Mouse (Mus musculus) frontal cortex, postnatal 10 days (tissue): ENCODE measurements around the gene Ppp2r5d.

Experiments
- DNase-seq, 2 experiments: peaks; one replicate each; pipeline ENCODE4 v3.0.0; 2022; ENCODE audit warnings: low spot score in 2 of 2, mixed read lengths in 1 of 2

Gene Ppp2r5d

DNA sequence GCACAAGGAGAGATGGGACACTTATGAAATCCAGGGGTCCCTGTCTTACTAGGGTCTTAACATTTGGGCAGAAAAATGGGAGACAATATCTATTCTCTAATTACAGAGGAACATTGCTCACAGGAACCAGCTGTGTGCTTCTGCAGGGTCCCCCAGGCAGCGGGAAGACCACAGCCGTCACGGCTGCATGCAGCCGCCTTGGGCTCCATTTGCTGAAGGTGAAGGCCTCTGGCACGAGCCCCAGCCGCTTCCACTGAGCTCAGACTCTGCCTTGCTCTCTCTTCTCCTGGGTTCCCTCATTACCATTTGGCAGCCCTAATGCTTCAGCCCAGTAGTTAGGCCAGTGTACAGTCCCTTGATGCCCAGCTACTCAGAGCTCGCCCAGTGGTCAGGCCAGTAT, 16.2 kb upstream of the Ppp2r5d start:
- DNase-seq = no peak

DNA sequence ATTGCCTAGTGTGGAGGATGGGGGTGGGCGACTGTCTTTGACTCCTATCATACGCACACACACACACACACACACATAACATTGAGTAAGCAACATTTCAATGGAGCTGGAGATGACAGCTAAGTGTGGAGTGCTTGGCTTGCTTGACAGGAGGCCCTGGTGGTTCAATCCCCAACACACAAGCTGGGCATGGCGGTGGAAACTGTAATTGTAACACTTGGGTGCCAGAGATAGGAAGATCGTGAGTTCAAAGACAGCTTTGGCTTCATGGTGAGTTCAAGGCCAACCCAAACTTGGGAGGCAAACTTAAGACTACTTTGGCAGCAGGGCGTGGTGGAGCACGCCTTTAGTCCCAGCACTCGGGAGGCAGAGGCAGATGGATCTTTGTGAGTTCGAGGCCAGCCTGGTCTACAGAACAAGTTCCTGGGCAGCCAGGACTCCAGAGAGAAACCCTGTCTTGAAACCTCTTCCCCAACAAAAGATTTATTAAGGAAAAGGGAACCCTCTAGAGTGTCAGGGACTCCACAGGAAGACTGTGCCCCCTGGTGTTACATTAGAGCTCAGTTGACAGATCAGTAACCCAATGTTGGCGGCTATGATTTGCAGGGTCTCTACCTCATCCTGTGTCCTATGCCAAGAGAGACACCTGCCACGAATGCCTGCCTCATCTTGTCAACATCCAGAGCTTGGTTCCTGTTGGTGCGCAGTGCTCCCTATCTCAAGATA, 10.0 kb upstream of the Ppp2r5d start:
- no peak for DNase-seq

DNA sequence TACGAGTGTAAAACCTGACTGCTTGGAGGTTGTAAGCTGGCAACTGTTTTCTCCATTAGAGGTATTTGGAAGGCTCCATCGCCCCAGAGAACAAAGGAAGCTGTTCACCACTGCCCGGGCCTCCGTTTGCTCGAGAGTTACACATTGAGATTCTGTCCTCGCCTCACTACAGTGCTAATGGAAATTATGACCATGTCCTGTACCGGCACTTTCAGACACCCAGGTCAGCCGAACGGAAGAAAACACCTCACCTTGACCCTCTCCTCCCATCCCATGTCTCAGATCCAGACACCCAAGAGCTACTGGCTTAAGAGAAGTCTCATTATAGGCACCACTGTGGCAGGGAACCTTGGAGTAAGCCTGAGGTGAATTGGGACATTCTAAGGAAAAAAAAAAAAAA, 8.9 kb upstream of the Ppp2r5d start:
- DNase-seq = no peak

DNA sequence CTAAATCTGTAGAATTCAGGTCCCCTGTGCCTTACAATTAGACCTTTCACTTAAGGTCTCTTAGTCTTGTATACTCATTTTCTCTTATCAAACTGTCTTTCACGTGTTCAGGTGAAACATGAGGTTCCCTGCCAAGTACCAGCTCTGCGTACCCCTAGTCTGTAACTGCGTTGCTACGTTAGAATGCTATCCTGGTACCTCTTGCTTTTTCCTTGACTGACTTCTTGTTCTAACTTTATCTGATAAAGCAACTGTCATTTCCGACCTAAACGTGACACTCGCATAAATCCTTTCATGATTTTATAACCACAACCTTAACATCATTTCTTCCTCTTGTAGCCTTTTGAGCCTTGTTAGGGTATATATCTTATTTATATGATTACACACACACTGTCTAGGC, 7.5 kb upstream of the Ppp2r5d start:
- DNase-seq = no peak

DNA sequence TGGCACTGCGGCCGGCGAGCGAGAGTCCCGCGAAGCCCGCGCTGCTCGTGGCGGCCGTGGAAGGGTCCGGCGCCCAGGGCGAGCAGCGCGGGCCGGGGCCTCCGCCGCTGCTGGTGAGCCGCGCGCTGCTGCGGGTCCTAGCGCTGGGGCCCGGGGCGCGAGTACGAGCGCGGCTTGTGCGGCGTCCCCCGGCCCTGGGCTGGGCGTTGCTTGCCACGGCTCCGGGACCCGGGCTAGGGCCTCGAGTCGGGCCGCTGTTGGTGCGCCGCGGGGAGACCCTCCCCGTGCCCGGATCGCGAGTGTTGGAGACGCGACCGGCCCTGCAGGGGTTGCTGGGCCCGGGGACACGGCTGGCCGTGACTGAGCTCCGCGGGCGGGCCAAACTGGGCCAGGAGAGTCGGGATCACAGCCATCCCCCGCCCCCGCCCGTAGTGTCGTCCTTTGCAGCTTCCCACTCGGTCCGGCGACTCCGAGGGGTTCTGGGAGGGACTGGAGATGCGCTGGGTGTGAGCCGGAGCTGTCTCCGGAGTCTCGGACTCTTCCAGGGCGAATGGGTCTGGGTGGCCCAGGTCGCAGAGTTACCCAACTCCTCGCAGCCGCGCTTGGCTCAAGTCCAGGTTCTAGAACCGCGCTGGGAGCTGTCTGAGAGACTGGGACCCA, 6.8 kb upstream of the Ppp2r5d start:
- peak in 1 of 2 experiments; percentile 34 for DNase-seq

DNA sequence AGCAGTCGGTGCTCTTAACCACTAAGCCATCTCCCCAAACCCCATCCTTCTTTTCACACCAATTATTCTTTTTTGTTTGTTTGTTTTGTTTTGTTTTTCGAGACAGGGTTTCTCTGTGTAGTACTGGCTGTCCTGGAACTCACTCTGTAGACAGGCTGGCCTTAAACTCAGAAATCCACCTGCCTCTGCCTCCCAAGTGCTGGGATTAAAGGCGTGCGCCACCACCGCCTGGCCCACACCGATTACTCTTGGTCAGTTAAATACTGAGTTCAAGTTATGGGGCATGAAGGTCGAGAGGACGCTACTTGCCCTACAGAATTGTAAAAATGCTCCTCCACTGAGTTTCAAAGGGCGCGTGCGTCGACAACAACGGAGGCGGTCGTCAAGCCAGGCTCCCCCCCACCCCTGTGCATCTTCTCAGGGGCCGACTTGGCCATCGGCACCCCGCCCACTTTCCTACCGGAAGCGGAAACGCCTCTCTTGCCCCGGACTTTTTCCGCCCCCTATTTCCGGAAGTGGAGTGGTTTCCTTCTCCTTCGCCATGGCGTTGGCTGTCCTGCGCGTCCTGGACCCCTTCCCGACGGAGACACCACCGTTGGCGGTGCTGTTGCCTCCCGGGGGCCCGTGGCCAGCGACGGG, 6.2 kb upstream of the Ppp2r5d start, which contains the start of gene Pex6:
TSS of gene Pex6 (plus strand) at position 505 of the 639 bp plus-strand sequence.
- peak; percentile 87 to 88 for DNase-seq

DNA sequence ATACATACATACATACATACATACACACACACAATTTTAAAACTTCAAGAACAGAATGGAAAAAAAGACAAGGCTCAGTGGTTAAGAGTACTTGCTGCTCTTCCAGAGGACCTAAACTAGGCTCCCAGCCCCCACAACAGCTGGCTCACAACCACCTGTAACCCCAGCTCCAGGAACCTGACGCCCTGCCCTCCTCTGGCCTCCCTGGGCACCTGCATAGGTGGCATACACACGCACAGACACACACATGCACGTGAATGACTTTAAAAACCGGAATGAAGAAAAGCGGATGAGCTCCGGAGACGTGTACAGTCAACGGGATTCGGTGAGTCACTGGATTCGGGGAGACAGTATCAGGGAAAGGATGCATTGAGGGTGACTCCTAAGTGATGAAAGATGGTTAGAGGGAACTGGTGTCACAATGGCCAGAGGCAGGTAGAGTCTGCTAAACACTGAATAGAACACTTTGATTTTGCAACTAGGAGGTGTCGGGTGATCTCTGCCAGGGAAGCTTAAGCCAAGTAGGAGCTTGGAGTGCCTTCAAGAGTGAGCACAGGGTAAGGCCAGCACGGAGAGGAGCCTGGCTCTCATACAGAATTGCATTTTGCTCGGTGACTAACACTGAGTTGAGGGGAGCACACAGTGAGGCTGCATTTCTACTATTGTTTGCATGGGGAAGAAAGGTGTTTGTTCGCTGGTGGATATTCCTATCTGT, 1.6 kb upstream of the Ppp2r5d start:
- DNase-seq = no peak

DNA sequence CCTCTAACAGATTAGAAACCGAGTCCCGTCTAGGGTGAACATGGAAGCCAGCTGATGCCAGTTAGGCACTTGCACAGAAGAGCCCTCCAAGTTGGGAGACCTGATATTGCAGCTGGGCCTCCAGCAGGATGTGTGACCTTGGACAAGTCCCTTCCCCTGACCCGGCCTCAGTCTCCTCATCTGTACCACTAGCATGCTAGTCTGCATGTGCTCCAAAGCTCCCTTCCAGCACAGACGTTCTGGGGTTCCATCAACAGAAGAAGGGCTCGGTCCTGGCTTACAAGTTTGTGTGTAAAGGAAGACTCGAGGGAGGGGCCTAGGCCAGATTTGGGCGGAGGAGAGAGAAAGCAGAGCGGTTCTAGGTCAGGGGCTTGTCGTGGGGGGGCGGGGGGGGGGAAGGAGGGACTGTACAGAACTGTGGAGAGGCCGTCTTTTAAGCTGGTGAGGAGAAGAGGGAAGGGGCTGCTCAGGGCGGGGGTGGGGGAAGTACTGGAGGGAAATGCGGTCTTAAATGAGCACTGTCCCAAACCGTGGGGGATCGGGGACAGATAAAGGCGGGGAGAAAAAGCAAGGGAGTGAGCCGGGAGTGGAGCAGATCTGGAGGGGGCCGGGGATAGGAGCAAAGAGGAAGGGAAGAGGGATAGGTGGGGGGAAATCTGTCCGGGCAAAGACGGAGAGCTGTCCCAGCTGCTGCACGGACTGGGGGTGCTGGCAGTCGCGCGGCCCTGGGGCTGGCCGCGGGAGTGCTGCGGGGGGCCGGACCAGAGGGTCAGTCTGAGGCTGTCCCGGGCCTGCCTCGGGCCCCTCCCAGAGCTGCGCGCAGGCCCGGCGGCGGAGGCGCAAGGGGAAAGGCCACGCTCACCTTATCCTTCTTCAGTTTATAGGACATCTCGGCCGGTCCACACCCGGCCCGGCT, 682 bp downstream of the Ppp2r5d start:
- DNase-seq = peak in 1 of 2 experiments; percentile 20

DNA sequence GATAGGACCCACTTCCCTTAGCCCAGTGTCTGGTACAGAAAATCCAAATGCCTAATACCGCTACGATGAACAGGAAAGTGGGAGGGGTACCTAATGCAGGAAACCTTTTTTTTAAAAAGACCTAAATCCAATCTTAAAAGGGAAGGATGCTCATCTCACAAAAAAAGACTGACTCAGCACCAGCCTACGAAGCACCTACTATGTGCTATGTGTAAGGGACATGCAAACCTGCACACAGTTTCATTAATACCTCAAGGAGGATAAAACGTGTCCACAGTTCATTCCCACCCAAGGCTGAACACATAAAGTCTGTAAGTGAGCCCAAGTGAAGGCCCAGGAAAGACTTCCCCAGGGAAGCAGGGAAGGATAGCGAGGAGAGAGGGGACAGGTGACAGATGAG, 2.4 kb downstream of the Ppp2r5d start:
- no peak for DNase-seq

DNA sequence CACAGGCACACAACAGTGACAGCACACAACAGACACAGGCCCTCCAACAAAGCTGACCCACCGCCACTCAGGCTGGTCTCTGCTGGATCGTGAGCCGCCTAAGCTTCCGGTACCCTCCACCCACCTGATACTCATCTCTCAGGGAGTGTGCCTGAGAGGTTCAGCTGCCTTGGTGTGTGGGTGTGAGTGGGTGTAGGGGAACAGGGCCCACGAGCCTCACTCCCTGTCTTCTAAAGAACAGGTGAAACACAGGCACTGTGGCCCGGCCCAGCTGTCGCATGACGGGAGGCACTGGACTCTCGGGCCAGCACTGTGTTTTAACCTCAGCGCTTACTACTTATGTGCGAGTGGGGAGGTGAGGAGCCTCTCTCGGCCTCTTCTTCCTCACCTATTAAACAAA, 2.8 kb downstream of the Ppp2r5d start:
- no peak for DNase-seq

DNA sequence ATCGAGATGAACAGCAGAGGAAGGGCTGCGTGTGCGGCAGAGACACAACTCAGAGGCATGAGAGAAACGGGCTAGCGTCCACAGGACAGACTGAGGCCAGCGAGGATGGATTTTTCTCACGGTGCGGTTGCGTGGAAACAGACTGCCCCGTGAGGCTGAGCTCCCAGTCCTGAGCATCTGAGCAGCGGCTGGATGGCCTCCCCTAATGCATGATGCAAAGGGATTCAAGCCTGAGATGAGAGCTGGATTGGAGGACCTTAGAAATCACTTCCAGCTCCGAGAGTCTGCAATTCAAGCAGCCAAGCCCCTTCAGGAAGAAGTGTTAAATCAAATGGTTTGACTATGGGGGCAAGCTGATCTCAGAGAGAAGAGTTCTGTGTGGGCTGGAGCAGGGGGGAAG, 3.4 kb downstream of the Ppp2r5d start:
- no peak for DNase-seq

DNA sequence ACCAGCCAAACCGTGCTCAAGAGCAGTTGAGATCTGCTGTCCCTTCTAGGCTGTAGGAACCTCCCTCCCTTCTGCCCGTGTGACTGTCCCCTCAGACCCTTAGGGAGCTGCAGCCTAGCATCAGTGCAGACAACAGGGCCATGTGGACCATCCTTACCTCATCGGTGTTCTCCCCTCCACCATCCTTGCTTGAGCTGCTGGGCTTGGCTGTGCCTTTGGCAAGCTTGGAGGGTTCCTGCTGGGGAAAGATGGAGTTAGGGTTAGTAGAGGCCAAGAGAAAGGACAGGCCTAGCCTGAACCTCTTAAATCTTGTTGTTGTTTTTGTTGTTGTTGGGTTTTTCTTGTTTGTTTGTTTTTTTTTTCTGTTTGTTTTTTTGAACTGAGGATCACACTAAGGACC, 5.0 kb downstream of the Ppp2r5d start:
- DNase-seq = no peak

DNA sequence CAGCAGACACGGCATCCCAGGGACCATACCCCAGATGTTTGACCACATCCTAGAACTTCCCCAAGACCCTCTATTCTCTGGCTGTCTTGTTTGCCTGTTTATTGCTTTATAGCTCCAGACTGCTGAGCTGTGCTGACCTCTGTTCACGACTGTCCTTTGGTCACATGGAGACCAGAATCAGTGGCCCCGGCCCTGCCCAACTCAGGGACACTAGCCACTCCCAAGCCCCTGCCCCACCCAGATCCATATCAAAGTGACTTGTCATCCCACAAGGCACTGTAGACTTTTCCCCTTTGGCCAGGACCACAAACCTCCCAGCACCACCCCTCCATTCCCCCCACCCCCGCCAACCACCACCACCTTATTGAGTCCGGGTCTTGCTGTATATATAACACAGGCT, 5.7 kb downstream of the Ppp2r5d start:
- no peak for DNase-seq

DNA sequence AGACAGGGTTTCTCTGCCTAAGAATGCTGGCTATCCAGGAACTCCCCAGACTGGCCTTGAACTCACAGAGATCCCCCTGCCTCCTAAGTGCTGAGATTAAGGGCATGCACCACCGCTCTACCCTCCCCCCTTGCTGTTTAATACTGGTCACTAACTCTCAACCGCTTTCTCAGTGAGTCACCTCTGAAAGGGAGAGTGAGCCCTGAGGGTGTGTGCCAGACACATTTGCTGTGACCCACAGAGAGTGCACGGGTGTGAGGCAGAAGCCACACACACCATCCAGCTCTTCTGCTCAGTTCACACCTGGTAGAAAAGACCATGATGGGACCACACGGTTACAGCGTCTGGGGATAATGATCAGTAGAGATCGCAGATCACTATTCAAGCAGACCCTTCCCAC, 6.4 kb downstream of the Ppp2r5d start:
- DNase-seq = no peak

DNA sequence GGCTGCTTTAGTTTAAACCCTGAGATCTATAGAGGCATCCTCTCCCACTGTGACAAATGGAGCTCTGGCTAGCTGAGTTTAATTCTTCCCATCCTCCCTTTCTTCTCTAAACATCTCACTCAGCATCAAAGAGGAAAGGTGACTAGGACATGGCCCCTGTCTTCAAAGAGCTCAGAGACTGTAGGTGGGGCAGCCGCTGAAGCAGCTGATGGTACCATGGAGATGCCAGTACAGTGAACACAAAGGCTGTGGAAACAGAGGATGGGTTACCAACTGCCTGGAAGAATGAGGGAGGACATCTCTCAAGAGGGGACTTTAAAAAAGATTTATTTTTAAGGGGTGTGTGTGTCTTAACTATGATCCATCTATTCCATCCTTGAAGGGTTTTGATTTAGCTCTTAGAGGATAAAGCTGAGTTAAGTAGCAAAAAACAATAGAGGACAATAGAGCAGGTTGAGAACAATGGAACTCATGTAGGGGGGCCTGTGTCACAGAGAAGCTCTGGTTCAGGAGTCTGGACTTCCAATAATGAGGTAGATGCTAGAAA, 10.3 kb downstream of the Ppp2r5d start:
- no peak for DNase-seq

DNA sequence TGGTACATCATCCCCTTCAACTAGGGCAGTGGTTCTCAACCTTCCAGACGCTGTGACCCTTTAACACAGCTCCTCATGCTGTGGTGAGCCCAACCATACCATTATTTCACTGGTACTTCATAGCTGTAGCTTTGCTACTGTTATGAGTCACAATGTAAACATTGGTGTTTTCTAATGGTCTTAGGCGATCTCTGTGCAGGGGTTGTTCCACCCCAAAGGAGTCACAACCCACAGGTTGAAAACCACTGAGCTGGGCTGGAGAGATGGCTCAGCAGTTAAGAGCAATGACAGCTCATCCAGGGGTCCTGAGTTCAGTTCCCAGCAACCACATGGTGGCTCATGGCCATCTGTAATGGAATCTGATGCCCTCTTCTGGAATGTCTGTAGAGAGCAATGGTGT, 13.5 kb downstream of the Ppp2r5d start:
- no peak for DNase-seq

DNA sequence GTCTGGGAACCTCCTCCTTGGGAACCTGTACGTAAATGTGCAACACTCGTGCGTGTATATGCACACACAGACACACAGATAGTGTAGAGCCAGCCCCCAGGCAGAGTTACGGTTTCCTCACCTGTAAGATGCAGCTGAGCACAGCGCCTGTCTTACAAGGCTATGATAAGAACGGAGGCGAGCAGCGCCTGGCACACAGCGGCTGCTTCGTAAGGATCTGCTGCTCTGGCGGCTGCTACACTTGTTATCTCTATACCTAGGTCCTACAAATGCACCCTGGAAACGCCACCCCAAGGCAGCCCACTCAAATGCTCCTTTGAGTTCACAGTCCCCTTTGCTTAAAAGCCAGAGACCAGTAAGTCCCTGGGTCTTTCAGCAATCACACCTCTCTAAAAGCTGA, 14.2 kb downstream of the Ppp2r5d start:
- DNase-seq = no peak

DNA sequence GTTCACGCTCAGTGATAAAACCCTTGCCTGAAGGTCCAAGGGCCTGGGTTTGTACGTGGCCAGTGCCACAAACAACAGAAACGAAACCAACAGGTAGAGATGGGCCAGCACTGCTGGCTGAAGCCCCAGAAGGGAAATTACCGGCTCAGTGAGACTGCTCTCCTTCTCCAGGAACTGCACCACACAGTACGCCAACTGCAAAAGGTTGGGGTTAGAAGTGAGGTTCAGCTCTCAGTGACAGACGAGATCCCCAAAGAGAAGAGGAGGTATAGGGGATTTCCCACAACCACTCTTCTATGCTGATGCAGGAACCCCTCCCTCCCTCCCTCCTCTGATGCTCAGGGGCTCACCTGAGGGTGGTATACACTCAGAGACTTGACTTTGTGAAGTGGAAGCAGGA, 19.0 kb downstream of the Ppp2r5d start:
- no peak for DNase-seq

DNA sequence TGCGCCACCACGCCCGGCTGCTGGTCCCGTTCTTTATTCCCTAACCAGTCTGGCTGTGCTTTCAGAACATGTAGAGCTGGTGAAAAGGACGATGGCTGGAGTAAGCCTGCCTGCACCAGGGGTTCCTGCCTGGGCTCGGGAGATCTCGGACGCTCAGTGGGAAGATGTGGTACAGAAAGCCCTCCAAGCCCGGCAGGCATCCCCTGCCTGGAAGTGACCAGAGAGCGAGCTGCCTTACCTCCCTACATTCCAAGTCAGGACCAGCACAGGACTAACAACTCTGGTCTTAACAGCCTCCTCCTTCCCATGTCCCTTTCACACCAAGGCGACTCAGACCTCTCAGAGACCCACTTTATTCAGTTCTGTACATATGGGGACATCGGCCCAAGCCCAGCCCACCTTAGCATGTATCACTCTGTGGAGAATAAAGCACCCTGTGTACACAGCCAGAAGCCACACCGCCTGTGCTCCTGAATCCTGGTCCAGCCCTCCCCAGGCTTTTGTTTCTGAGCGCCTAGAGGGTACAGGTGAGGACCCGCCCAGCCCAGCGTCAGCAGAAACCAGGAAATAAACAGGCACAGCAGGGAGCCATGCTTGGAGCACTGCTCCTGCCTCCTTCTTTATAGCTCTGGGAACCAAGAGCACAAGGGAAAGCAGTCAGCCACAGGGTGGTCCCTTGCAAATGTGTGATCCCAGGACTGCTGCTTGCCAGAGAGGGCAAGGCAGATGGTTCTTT, 22.1 kb downstream of the Ppp2r5d start:
- DNase-seq = no peak

DNA sequence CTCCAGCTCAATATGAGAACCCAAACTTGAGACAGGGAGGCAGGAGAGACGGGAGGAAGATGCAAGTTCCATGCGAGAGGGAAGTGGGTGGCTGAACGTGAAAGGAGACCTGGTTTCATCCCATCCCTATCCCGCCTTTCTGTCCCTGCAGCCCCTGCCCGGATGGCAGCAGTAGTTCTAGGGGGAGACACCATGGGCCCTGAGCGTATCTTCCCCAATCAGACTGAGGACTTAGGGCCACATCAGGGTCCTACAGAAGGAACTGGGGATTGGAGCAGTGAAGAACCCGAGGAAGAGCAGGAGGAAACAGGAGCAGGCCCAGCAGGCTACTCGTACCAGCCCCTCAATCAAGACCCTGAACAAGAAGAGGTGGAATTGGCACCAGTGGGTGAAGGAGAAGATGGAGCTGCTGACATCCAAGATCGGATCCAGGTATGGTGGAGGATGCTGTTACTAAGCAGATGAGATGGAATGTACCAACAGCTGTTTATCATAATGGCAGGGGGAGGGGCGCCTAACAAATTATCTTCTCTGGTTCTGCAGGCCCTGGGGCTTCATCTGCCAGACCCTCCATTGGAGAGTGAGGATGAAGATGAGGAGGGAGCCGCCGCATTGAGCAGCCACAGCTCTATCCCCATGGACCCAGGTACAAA, 23.3 kb downstream of the Ppp2r5d start:
- no peak for DNase-seq
